Mouse (Mus musculus): Measurements from ENCODE around the gene Apobec1. TPM values are rescaled to one million over a fixed set of nuclear protein-coding genes. Genes with fewer than 3 reads are reported as not detected.
A peak's percentile ranks its signal among the peaks of the same experiment; 100 is the strongest.

Gene Apobec1
- polyA plus RNA-seq, 1 experiment = 0.23 TPM

GRCm38 (mm10) chr6:122579086-122579485 lies 23.2 kb downstream of the Apobec1 start:
- no peak for TF ChIP-seq GATA1 (IDR thresholded peaks at IDR 0.05; ENCODE audit: low read length)

GRCm38 (mm10) chr6:122577030-122577429 lies 25.2 kb downstream of the Apobec1 start:
- TF ChIP-seq GATA1 (IDR thresholded peaks at IDR 0.05; ENCODE audit: low read length) = no peak

GRCm38 (mm10) chr6:122571617-122571959 lies 30.7 kb downstream of the Apobec1 start:
- TF ChIP-seq GATA1 (IDR thresholded peaks at IDR 0.05; ENCODE audit: low read length) = no peak

GRCm38 (mm10) chr6:122570695-122571616 lies 31.3 kb downstream of the Apobec1 start:
- peak; percentile 11 for TF ChIP-seq GATA1 (IDR thresholded peaks at IDR 0.05; ENCODE audit: low read length)

GRCm38 (mm10) chr6:122569762-122570161 lies 32.5 kb downstream of the Apobec1 start:
- TF ChIP-seq GATA1 (IDR thresholded peaks at IDR 0.05; ENCODE audit: low read length) = no peak

GRCm38 (mm10) chr6:122569113-122569512 lies 33.1 kb downstream of the Apobec1 start:
- TF ChIP-seq GATA1 (IDR thresholded peaks at IDR 0.05; ENCODE audit: low read length) = no peak

GRCm38 (mm10) chr6:122565070-122565784 lies 37.0 kb downstream of the Apobec1 start:
- TF ChIP-seq GATA1 (IDR thresholded peaks at IDR 0.05; ENCODE audit: low read length) = no peak

- no peak for TF ChIP-seq GATA1 (IDR thresholded peaks at IDR 0.05; ENCODE audit: low read length)
Measured at GRCm38 (mm10) chr6:122562463-122562862, 39.8 kb downstream of the Apobec1 start.

- TF ChIP-seq GATA1 (IDR thresholded peaks at IDR 0.05; ENCODE audit: low read length) = no peak
Measured at GRCm38 (mm10) chr6:122561005-122561404, 41.2 kb downstream of the Apobec1 start.

- no peak for TF ChIP-seq GATA1 (IDR thresholded peaks at IDR 0.05; ENCODE audit: low read length)
Measured at GRCm38 (mm10) chr6:122560427-122560826, 41.8 kb downstream of the Apobec1 start.

GRCm38 (mm10) chr6:122556959-122557561 lies 45.2 kb downstream of the Apobec1 start:
- no peak for TF ChIP-seq GATA1 (IDR thresholded peaks at IDR 0.05; ENCODE audit: low read length)

GRCm38 (mm10) chr6:122555266-122555665 lies 47.0 kb downstream of the Apobec1 start:
- no peak for TF ChIP-seq GATA1 (IDR thresholded peaks at IDR 0.05; ENCODE audit: low read length)

GRCm38 (mm10) chr6:122554102-122554501 lies 48.1 kb downstream of the Apobec1 start:
- no peak for TF ChIP-seq GATA1 (IDR thresholded peaks at IDR 0.05; ENCODE audit: low read length)

- no peak for TF ChIP-seq GATA1 (IDR thresholded peaks at IDR 0.05; ENCODE audit: low read length)
Measured at GRCm38 (mm10) chr6:122553606-122554005, 48.6 kb downstream of the Apobec1 start, which contains the start of gene Aicda. Aicda (plus strand) TSS chr6:122553801.

- no peak for TF ChIP-seq GATA1 (IDR thresholded peaks at IDR 0.05; ENCODE audit: low read length)
Measured at GRCm38 (mm10) chr6:122545948-122546347, 56.3 kb downstream of the Apobec1 start.

GRCm38 (mm10) chr6:122545289-122545882 lies 56.9 kb downstream of the Apobec1 start:
- no peak for TF ChIP-seq GATA1 (IDR thresholded peaks at IDR 0.05; ENCODE audit: low read length)

Measured in G1E-ER4 (cell line).